Mouse (Mus musculus): Measurements from ENCODE around the gene Cse1l. TPM values are rescaled to one million over a fixed set of nuclear protein-coding genes. Genes with fewer than 3 reads are reported as not detected.

The Cse1l gene
- total and polyA plus RNA-seq, 3 experiments: 15.8 to 41.2 (median 37.5) TPM

GRCm38 (mm10) chr2:166906523-166907182 is 813 bp downstream of the Cse1l start:
- Histone ChIP-seq H3K4me3 (peak overlapping the region; percentile 67), H3K4me1 (ENCODE audit: control insufficient read depth, insufficient read depth, low read length) (peaks cover 3% of the 10 kb centered on the region), H3K36me3 (ENCODE audit: control insufficient read depth, insufficient read depth, low read length) (no peaks in the 10 kb centered on the region), H3K27ac (peak overlapping the region; percentile 95), H3K27me3 (ENCODE audit: control insufficient read depth, insufficient read depth, low read length) (no peaks in the 10 kb centered on the region), H3K9ac (ENCODE audit: low read depth, low read length) (peak overlapping the region; percentile 69), H3K79me2 (replicated peaks; ENCODE audit: control insufficient read depth, insufficient read depth, low read length) (peaks cover 4% of the 10 kb centered on the region)
- TF ChIP-seq POLR2A (IDR thresholded peaks at IDR 0.05; ENCODE audit: insufficient read depth, low read depth, low read length): no peak
- TF ChIP-seq CTCF (IDR thresholded peaks at IDR 0.05): no peak
- intact Hi-C loops (cut with DNase I): loop anchor here (5.0 kb wide), 1 partner anchor 96 kb away; no protein-coding TSS in a partner anchor
- WGBS: under 1% methylated on average over 28 of the region's 28 CpGs
- peak; percentile 20 to 22 for DNase-seq

GRCm38 (mm10) chr2:166909729-166910128 is 3.9 kb downstream of the Cse1l start:
- no peak overlapping the region for H3K27ac ChIP-seq
- TF ChIP-seq CTCF (IDR thresholded peaks at IDR 0.05): no peak
- TF ChIP-seq POLR2A (IDR thresholded peaks at IDR 0.05; ENCODE audit: insufficient read depth, low read depth, low read length): no peak
- no peak for TF ChIP-seq EP300 (IDR thresholded peaks at IDR 0.05; ENCODE audit: insufficient read depth, low read depth, low read length)
- intact Hi-C loops (cut with DNase I): loop anchor here (5.0 kb wide), 1 partner anchor 93 kb away; no protein-coding TSS in a partner anchor
- H3K27me3 ChIP-seq (ENCODE audit: control insufficient read depth, insufficient read depth, low read length): no peaks in the 10 kb centered on the region
- DNase-seq: no peak
- no peak overlapping the region for H3K9ac ChIP-seq (ENCODE audit: low read depth, low read length)
- H3K4me1 ChIP-seq (ENCODE audit: control insufficient read depth, insufficient read depth, low read length): peaks cover 3% of the 10 kb centered on the region
- no peaks in the 10 kb centered on the region for H3K36me3 ChIP-seq (ENCODE audit: control insufficient read depth, insufficient read depth, low read length)
- no peak overlapping the region for H3K4me3 ChIP-seq
- peaks cover 10% of the 10 kb centered on the region for H3K79me2 ChIP-seq (replicated peaks; ENCODE audit: control insufficient read depth, insufficient read depth, low read length)
- WGBS: 78% methylated on average over 3 of the region's 3 CpGs

GRCm38 (mm10) chr2:166910536-166910935 is 4.7 kb downstream of the Cse1l start:
- peaks cover 10% of the 10 kb centered on the region for H3K79me2 ChIP-seq (replicated peaks; ENCODE audit: control insufficient read depth, insufficient read depth, low read length)
- H3K4me3 ChIP-seq: no peak overlapping the region
- TF ChIP-seq POLR2A (IDR thresholded peaks at IDR 0.05; ENCODE audit: insufficient read depth, low read depth, low read length) (no peak), EP300 (IDR thresholded peaks at IDR 0.05; ENCODE audit: insufficient read depth, low read depth, low read length) (no peak), CTCF (IDR thresholded peaks at IDR 0.05) (no peak)
- WGBS: 90% methylated on average over 8 of the region's 8 CpGs
- intact Hi-C loops (cut with DNase I): no loop called here
- no peaks in the 10 kb centered on the region for H3K36me3 ChIP-seq (ENCODE audit: control insufficient read depth, insufficient read depth, low read length)
- no peak overlapping the region for H3K27ac ChIP-seq
- H3K27me3 ChIP-seq (ENCODE audit: control insufficient read depth, insufficient read depth, low read length): no peaks in the 10 kb centered on the region
- no peak for DNase-seq
- H3K4me1 ChIP-seq (ENCODE audit: control insufficient read depth, insufficient read depth, low read length): peaks cover 3% of the 10 kb centered on the region
- H3K9ac ChIP-seq (ENCODE audit: low read depth, low read length): no peak overlapping the region

- Histone ChIP-seq H3K79me2 (replicated peaks; ENCODE audit: control insufficient read depth, insufficient read depth, low read length) (no peaks in the 10 kb centered on the region), H3K27me3 (ENCODE audit: control insufficient read depth, insufficient read depth, low read length) (no peaks in the 10 kb centered on the region), H3K36me3 (ENCODE audit: control insufficient read depth, insufficient read depth, low read length) (0 out of 2 replicates have a peak, but pooled peaks cover 2% of the 10 kb centered on the region), H3K4me1 (ENCODE audit: control insufficient read depth, insufficient read depth, low read length) (no peaks in the 10 kb centered on the region), H3K4me3 (no peak overlapping the region), H3K9ac (ENCODE audit: low read depth, low read length) (no peak overlapping the region), H3K27ac (no peak overlapping the region)
- intact Hi-C loops (cut with DNase I): no loop called here
- TF ChIP-seq POLR2A (IDR thresholded peaks at IDR 0.05; ENCODE audit: insufficient read depth, low read depth, low read length) (no peak), CTCF (IDR thresholded peaks at IDR 0.05) (no peak), EP300 (IDR thresholded peaks at IDR 0.05; ENCODE audit: insufficient read depth, low read depth, low read length) (no peak)
- DNase-seq: no peak
- WGBS: 89% methylated on average over 2 of the region's 2 CpGs
Measured at GRCm38 (mm10) chr2:166923971-166924370, 18.1 kb downstream of the Cse1l start.

GRCm38 (mm10) chr2:166933943-166934342 is 28.1 kb downstream of the Cse1l start:
- H3K27me3 ChIP-seq (ENCODE audit: control insufficient read depth, insufficient read depth, low read length): no peaks in the 10 kb centered on the region
- intact Hi-C loops (cut with DNase I): no loop called here
- no peak for DNase-seq
- no peaks in the 10 kb centered on the region; the same call in 1 of the 2 replicates for H3K36me3 ChIP-seq (ENCODE audit: control insufficient read depth, insufficient read depth, low read length)
- no peak overlapping the region for H3K27ac ChIP-seq
- H3K9ac ChIP-seq (ENCODE audit: low read depth, low read length): no peak overlapping the region
- 91% methylated on average over 6 of the region's 6 CpGs for WGBS
- no peaks in the 10 kb centered on the region for H3K79me2 ChIP-seq (replicated peaks; ENCODE audit: control insufficient read depth, insufficient read depth, low read length)
- no peak for TF ChIP-seq CTCF (IDR thresholded peaks at IDR 0.05)
- TF ChIP-seq POLR2A (IDR thresholded peaks at IDR 0.05; ENCODE audit: insufficient read depth, low read depth, low read length): no peak
- TF ChIP-seq EP300 (IDR thresholded peaks at IDR 0.05; ENCODE audit: insufficient read depth, low read depth, low read length): no peak
- H3K4me1 ChIP-seq (ENCODE audit: control insufficient read depth, insufficient read depth, low read length): no peaks in the 10 kb centered on the region
- no peak overlapping the region for H3K4me3 ChIP-seq

- 85% methylated on average over 5 of the region's 5 CpGs for WGBS
- no peaks in the 10 kb centered on the region; the same call in 1 of the 2 replicates for H3K36me3 ChIP-seq (ENCODE audit: control insufficient read depth, insufficient read depth, low read length)
- no peaks in the 10 kb centered on the region for H3K4me1 ChIP-seq (ENCODE audit: control insufficient read depth, insufficient read depth, low read length)
- TF ChIP-seq POLR2A (IDR thresholded peaks at IDR 0.05; ENCODE audit: insufficient read depth, low read depth, low read length): no peak
- TF ChIP-seq CTCF (IDR thresholded peaks at IDR 0.05): no peak
- TF ChIP-seq EP300 (IDR thresholded peaks at IDR 0.05; ENCODE audit: insufficient read depth, low read depth, low read length): no peak
- no peak for DNase-seq
- no peak overlapping the region for H3K4me3 ChIP-seq
- H3K27ac ChIP-seq: no peak overlapping the region
- intact Hi-C loops (cut with DNase I): no loop called here
- no peaks in the 10 kb centered on the region for H3K79me2 ChIP-seq (replicated peaks; ENCODE audit: control insufficient read depth, insufficient read depth, low read length)
- no peak overlapping the region for H3K9ac ChIP-seq (ENCODE audit: low read depth, low read length)
- no peaks in the 10 kb centered on the region for H3K27me3 ChIP-seq (ENCODE audit: control insufficient read depth, insufficient read depth, low read length)
Measured at GRCm38 (mm10) chr2:166934416-166934815, 28.6 kb downstream of the Cse1l start.
